Mouse (Mus musculus) embryonic facial prominence, embryonic 11.5 days (tissue): ENCODE data around the gene Ggn. TPM values are rescaled to one million over a fixed set of nuclear protein-coding genes. Genes with fewer than 3 reads are reported as not detected.

Experiments used
- ATAC-seq: fragments of 200-750 bp; cut with Nextera tagmentation; replicated peaks from 2 replicates; pipeline ENCODE4 v1.8.0; 2017; ENCODE audit warnings: low read depth; ENCODE audit not compliant: insufficient number of reproducible peaks, low FRiP score, low TSS enrichment
- DNase-seq: peaks from one replicate; pipeline ENCODE4 v3.0.0-alpha.2; 2015; ENCODE audit warnings: low spot score
- H3K27ac ChIP-seq: fragments of 300-500 bp; sonication (generic); replicated peaks from 2 replicates; pipeline ENCODE4 v1.5.1; 2014; ENCODE audit warnings: mild to moderate bottlenecking, low read depth, low read length, control low read depth
- H3K27me3 ChIP-seq: fragments of 300-500 bp; sonication (generic); 2 replicates; pipeline ENCODE4 v1.6.1; 2014; ENCODE audit warnings: mild to moderate bottlenecking, low read length, moderate library complexity, mixed read lengths; ENCODE audit not compliant: control insufficient read depth, insufficient read depth
- H3K36me3 ChIP-seq: fragments of 300-500 bp; sonication (generic); replicated peaks from 2 replicates; pipeline ENCODE4 v1.6.1; 2014; ENCODE audit warnings: low read depth, mild to moderate bottlenecking, low read length, moderate library complexity, mixed read lengths; ENCODE audit not compliant: control insufficient read depth, insufficient read depth
- H3K4me1 ChIP-seq: fragments of 300-500 bp; sonication (generic); 2 replicates; pipeline ENCODE4 v1.6.1; 2014; ENCODE audit warnings: low read length, mixed read lengths; ENCODE audit not compliant: control insufficient read depth, insufficient read depth
- H3K4me2 ChIP-seq: fragments of 300-500 bp; sonication (generic); 2 replicates; pipeline ENCODE4 v1.6.1; 2014; ENCODE audit warnings: low read depth, mild to moderate bottlenecking, control low read depth, low read length, moderate library complexity
- H3K4me3 ChIP-seq: fragments of 300-500 bp; sonication (generic); 2 replicates; pipeline ENCODE4 v1.5.1; 2014; ENCODE audit warnings: low read depth, low read length, control low read depth
- H3K9ac ChIP-seq: fragments of 300-500 bp; sonication (generic); replicated peaks from 2 replicates; pipeline ENCODE4 v1.6.1; 2014; ENCODE audit warnings: mild to moderate bottlenecking, control low read depth, low read length
- H3K9me3 ChIP-seq: fragments of 300-500 bp; sonication (generic); replicated peaks from 2 replicates; pipeline ENCODE4 v1.6.1; 2016; ENCODE audit warnings: mild to moderate bottlenecking, low read length, inconsistent platforms, mixed read lengths; ENCODE audit not compliant: control insufficient read depth
- WGBS: fragments of 180-500 bp; shearing (Covaris S2); extraction: QIAGEN DNeasy Blood & Tissue Kit; methylation state at CpG from one replicate; pipeline ENCODE4 v1.1.7; 2014; 5-methylcytosine and 5-hydroxymethylcytosine counted together
- polyA plus RNA-seq: library from polyadenylated mRNA; unstranded; fragments of >200 nt; fragmentation: Nextera tagmentation; extraction: Ambion mirVana; gene quantifications from 2 replicates; pipeline ENCODE4 v1.2.1, GENCODE M21; 2014

Ggn gene
- polyA plus RNA-seq = 0.15 and 0.77 TPM in 2 replicates

DNA sequence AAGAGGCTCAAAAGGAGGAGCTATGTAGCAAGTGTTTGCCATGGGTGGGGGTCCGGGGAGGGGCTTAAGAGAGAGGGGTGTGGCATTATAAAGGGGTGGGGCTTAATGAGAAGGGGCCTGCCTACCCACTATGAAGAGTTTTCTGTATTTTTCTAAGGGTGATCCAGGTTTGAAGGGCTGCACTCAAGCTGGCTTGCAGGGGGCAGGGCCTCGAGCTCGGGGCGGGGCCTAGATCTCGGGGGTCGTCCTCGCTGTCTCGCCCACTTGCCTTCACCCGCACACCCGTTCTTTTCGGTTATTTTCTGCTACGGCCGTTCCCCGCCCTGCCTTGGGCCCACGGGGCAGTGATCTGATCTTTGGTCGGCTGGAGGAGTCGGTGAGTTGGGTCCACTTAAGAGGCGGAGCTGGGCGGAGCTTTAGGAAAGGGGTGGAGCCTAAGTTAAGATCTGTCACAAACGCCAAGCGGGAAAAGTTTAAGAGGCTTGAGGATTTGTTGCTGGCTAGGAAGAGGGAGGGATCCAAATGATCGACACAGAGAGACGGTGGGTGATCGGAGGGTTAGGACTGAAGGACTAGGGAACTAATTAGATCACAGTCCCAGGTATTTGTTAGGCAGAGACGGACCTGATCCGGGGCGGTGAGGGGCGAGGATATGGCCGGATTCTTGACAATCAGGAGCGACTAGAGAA, at the start of gene Ggn, which contains the start of gene Spred3:
TSS of gene Ggn (plus strand) at position 145 of the 689 bp plus-strand sequence.
TSS of gene Spred3 (minus strand) at position 346 of the 689 bp plus-strand sequence.
- H3K4me3 ChIP-seq = peak within 1 kb of the TSS; percentile 49
- no peaks in the 10 kb centered on the region for H3K9me3 ChIP-seq
- ATAC-seq = peak; percentile 30
- peaks cover 9% of the 10 kb centered on the region for H3K4me1 ChIP-seq
- peak within 1 kb of the TSS; percentile 48 for H3K4me2 ChIP-seq
- under 1% methylated on average over 30 of the region's 30 CpGs for WGBS
- DNase-seq = peak; percentile 81
- peak within 1 kb of the TSS; percentile 48 for H3K27ac ChIP-seq
- H3K36me3 ChIP-seq = peaks cover 5% of the 10 kb centered on the region
- peak within 1 kb of the TSS; percentile 55 for H3K9ac ChIP-seq
- H3K27me3 ChIP-seq = peaks cover 29% of the 10 kb centered on the region

DNA sequence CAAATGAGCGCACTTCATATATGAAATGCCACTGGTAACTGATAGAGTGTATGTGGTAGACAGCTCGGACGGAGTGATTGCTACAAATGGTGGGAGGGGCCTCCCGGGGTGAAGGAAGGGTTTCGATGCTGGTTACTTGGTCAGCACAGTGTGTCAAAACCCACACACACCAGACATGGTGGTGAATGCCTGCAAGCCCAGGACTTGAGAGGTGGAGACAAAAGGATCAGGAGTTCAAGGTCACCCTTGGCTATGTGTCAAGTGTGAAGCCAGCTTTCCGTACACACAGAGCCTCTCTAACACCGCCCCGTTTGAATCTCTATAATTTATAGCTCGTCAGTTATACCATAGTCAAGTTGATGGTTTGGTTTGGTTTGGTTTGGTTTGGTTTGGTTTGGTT, 47.2 kb upstream of the Ggn start:
- H3K4me3 ChIP-seq = no peak overlapping the region
- no peaks in the 10 kb centered on the region for H3K9me3 ChIP-seq
- no peak for DNase-seq
- no peaks in the 10 kb centered on the region; the same call in 1 of the 2 replicates for H3K4me1 ChIP-seq
- no peak for ATAC-seq
- no peaks in the 10 kb centered on the region for H3K36me3 ChIP-seq
- H3K4me2 ChIP-seq = no peak overlapping the region
- no peaks in the 10 kb centered on the region for H3K27me3 ChIP-seq
- H3K9ac ChIP-seq = no peak overlapping the region
- 91% methylated on average over 9 of the region's 9 CpGs for WGBS
- no peak overlapping the region for H3K27ac ChIP-seq

DNA sequence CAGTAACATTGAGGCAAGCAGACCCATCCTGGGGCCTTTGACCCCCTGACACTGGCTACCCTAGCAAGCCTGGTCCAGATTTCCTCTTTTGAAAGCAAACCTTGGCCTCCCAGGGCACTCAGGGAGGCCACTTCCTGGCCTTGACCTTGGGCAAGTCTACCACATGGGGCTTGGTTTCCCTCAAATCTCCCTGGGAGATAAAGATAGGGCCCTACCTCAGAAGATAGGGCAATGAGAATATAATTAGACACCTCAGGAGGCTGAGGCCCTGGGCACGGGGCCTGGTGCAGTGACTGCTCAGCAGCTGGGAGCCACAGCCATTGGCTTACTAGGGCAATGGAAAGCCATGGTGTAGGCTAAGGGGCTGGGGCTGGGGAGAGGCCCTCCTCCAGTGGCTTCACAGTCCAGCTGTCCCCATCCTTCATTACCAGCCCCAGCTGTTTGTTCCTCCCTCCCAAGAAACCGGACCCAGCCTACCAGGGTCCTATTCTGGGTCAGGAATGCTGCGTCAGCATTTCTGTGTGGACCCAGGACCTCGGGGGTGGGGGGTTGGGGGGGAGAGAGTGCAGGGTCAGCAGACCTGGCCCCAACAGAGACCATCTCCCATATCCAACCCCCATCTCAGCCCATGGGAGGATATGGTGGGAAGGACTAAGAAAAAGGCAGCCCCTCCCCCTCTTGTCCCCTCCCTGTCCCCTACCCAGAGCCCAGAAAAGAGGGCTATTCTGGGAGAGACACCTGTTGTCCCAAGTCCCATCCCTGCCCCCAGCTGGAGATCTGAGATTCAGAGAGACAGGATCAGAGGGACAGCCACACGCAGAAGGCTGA, 46.3 kb upstream of the Ggn start:
- 54% methylated on average over 5 of the region's 5 CpGs for WGBS
- ATAC-seq (no peak), DNase-seq (no peak)
- no peaks in the 10 kb centered on the region for H3K27me3 ChIP-seq
- no peaks in the 10 kb centered on the region for H3K9me3 ChIP-seq
- no peak overlapping the region; the same call in 1 of the 2 replicates for H3K4me2 ChIP-seq
- no peak overlapping the region for H3K9ac ChIP-seq
- no peak overlapping the region; the same call in 1 of the 2 replicates for H3K4me3 ChIP-seq
- no peaks in the 10 kb centered on the region for H3K36me3 ChIP-seq
- no peaks in the 10 kb centered on the region; the same call in 1 of the 2 replicates for H3K4me1 ChIP-seq
- H3K27ac ChIP-seq = no peak overlapping the region

DNA sequence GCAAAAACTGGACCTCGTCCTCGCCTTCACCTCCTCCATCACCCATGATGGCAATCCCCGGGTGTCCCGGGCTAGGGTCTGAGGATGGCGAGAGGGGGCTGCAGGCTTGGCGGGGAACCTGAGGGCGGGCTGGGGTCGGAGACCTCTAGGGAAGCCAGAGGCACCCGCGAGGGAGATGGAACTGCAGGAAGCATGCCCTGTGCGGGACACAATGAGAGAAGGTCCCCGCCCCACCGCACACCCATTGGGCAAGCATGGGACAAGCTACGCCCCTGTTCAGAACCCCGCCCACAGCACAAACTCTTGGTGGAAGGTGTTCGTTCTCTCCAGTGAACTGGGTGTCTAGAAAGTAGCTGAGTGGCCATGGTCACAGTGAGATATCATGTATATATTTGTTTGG, 45.0 kb upstream of the Ggn start, which contains the start of gene Ryr1:
TSS of gene Ryr1 (minus strand) at position 210 of the 400 bp plus-strand sequence.
- peak within 1 kb of the TSS; percentile 46 for H3K9ac ChIP-seq
- no peaks in the 10 kb centered on the region for H3K36me3 ChIP-seq
- peak within 1 kb of the TSS; percentile 66 for H3K4me2 ChIP-seq
- no peaks in the 10 kb centered on the region for H3K27me3 ChIP-seq
- peak; percentile 84 for DNase-seq
- under 1% methylated on average over 16 of the region's 16 CpGs for WGBS
- ATAC-seq = peak; percentile 81
- H3K4me3 ChIP-seq = peak within 1 kb of the TSS; percentile 34
- H3K27ac ChIP-seq = no peak within 1 kb of the TSS
- H3K4me1 ChIP-seq = no peaks in the 10 kb centered on the region; the same call in 1 of the 2 replicates
- no peaks in the 10 kb centered on the region for H3K9me3 ChIP-seq

DNA sequence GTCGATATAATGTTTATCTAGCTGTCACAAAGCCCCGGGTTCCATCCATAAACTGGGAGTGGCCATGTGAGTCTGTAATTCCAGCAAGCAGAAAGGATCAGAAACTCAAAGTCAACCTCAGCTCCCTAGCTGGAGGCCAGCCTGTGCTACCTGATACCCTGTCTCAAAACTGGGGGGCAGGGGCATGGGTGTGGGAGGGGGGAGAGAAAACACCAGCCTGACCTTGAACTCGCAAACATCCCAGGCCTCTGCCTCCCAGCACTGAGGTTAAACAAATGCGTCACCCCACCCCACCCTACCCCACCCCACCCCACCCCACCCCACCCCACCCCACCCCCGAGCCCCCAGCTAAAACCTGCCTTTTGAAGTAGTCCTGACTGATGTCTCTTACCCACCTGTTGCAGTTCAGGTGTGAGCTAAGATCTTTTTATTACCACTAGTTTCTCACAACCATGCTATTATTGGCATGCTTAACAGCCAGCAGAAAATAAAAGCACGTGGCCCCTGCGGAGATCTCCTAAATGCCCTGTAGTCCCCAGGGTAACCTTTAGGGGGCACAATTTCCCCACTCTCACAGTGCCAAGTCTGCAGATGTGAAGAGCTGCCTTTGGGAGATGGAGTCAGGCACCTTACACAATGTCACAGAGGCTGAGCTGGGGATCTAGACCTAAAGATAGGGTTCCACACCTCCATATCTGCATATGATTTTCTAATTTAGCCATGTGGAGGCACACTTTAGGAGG, 43.7 kb upstream of the Ggn start:
- Histone ChIP-seq H3K4me1 (no peaks in the 10 kb centered on the region; the same call in 1 of the 2 replicates), H3K27ac (no peak overlapping the region), H3K4me3 (no peak overlapping the region), H3K4me2 (no peak overlapping the region), H3K36me3 (no peaks in the 10 kb centered on the region), H3K9ac (no peak overlapping the region), H3K27me3 (no peaks in the 10 kb centered on the region), H3K9me3 (no peaks in the 10 kb centered on the region)
- DNase-seq (peak; percentile 78), ATAC-seq (no peak)
- 27% methylated on average over 7 of the region's 7 CpGs for WGBS

DNA sequence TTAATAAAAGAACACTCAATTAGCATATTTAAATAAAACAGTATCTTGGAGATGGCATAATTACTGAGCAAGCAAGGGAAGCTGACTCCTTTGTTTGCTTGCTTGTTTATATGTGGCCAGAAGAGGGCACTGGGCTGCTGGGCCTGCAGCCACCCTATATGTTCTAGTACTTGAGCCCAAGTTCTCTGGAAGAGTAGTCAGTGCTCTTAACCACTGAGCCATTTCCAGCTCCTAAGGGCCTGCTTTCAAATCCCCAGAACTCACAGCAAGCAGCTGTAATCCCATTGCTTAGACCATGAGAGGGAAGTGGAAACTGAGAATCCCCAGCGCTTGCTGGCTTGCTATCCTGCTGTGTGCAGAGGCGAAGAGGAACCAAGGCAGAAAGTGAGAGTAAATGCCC, 41.3 kb upstream of the Ggn start:
- H3K4me2 ChIP-seq = no peak overlapping the region
- H3K9me3 ChIP-seq = no peaks in the 10 kb centered on the region
- H3K36me3 ChIP-seq = no peaks in the 10 kb centered on the region
- peak; percentile 33 for DNase-seq
- no peak overlapping the region for H3K27ac ChIP-seq
- no peak overlapping the region for H3K4me3 ChIP-seq
- H3K4me1 ChIP-seq = no peaks in the 10 kb centered on the region; the same call in 1 of the 2 replicates
- no peak overlapping the region for H3K9ac ChIP-seq
- no peaks in the 10 kb centered on the region for H3K27me3 ChIP-seq
- 45% methylated on average over 2 of the region's 2 CpGs for WGBS
- ATAC-seq = no peak

DNA sequence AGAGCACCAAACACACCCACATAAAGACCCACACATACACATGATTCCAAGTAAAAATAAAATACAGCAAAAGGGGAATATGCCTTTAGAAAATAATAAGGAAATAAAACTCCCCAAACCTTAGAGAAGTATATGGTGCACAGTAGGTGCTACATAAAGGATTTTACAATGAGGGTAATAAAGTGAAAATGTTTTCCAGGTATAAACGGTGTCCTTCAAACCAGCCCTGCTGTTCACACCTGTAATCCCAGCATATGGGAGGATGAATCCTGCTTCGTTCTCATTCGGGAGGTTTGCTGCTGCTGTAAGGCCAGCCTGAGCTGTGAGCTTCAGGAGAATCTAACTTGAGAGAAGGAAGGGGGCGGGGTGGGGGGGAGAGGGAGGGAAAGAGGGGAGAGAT, 35.8 kb upstream of the Ggn start:
- peak overlapping the region; percentile 70 for H3K4me2 ChIP-seq
- H3K27me3 ChIP-seq = no peaks in the 10 kb centered on the region
- H3K4me3 ChIP-seq = peak overlapping the region; percentile 26
- ATAC-seq (no peak), DNase-seq (peak; percentile 34)
- H3K27ac ChIP-seq = no peak overlapping the region
- no peaks in the 10 kb centered on the region; the same call in 1 of the 2 replicates for H3K4me1 ChIP-seq
- no peaks in the 10 kb centered on the region for H3K9me3 ChIP-seq
- H3K9ac ChIP-seq = peak overlapping the region; percentile 28; the same call in 1 of the 2 replicates
- H3K36me3 ChIP-seq = no peaks in the 10 kb centered on the region
- WGBS = 3% methylated on average over 3 of the region's 4 CpGs
